Mouse (Mus musculus) hindlimb bud, embryonic 11.5 days (tissue): Measurements from ENCODE around the gene Lrr1.

Experiments used
- DNase-seq: peaks from one replicate; pipeline ENCODE4 v3.0.0-alpha.2; 2012; ENCODE audit warnings: low read depth, low spot score; ENCODE audit errors: extremely low spot score

The Lrr1 gene

GRCm38 (mm10) chr12:69197378-69198163, 29.0 kb downstream of the Lrr1 start:
- no peak for DNase-seq

GRCm38 (mm10) chr12:69198164-69198535, 29.5 kb downstream of the Lrr1 start, which contains the start of gene Dnaaf2:
Gene Dnaaf2 (minus strand): TSS chr12:69198429.
- peak; percentile 49 for DNase-seq

- DNase-seq, result no peak
These were observed 30.4 kb downstream of the Lrr1 start for GRCm38 (mm10) chr12:69198985-69199384.

GRCm38 (mm10) chr12:69204052-69204833, 35.6 kb downstream of the Lrr1 start, which contains the start of gene Gm49384:
Gene Gm49384 (minus strand): TSS chr12:69204267.
- no peak for DNase-seq

- DNase-seq, result no peak
These were observed 38.8 kb downstream of the Lrr1 start for GRCm38 (mm10) chr12:69207396-69207795.

GRCm38 (mm10) chr12:69207926-69208325, 39.3 kb downstream of the Lrr1 start:
- no peak for DNase-seq

- no peak for DNase-seq
These were observed 39.9 kb downstream of the Lrr1 start for GRCm38 (mm10) chr12:69208520-69208919.

- DNase-seq, result no peak
These were observed 41.7 kb downstream of the Lrr1 start for GRCm38 (mm10) chr12:69210056-69210979.

GRCm38 (mm10) chr12:69211057-69211456, 42.4 kb downstream of the Lrr1 start:
- DNase-seq, result no peak

GRCm38 (mm10) chr12:69213186-69213777, 44.7 kb downstream of the Lrr1 start:
- no peak for DNase-seq

- DNase-seq, result no peak
These were observed 45.8 kb downstream of the Lrr1 start for GRCm38 (mm10) chr12:69214393-69214792.

GRCm38 (mm10) chr12:69215000-69215785, 46.6 kb downstream of the Lrr1 start:
- no peak for DNase-seq

GRCm38 (mm10) chr12:69216587-69216986, 48.0 kb downstream of the Lrr1 start:
- DNase-seq, result no peak

- no peak for DNase-seq
These were observed 52.1 kb downstream of the Lrr1 start for GRCm38 (mm10) chr12:69220613-69221277.

GRCm38 (mm10) chr12:69227776-69228466, 59.3 kb downstream of the Lrr1 start, which contains the start of gene Pole2:
Gene Pole2 (minus strand): TSS chr12:69228195.
- DNase-seq, result peak; percentile 61
